ENCODE assay signal across 26 mouse cellular contexts in the genomic region with DNA sequence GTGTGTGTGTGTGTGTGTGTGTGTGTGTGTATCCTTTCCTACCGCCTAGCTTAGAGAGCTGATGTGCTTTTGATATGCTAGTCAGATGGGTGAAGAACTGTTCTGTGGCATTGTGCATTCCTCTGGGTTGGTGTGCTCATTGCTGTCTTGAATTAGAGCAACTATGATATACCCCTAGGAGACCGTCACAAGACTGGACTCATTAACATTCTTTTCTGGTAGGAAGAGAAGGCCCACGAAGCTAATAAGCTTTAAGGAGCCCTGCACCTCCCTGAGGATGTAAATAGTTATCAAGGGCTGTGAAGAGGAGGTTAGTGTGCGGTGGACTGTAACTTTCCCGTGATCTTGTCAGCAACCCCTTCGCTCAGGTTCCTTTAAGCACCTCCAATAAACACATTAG.
DNase-seq lines count a peak whose midpoint lies in the region; ATAC-seq and TF ChIP-seq lines count a peak whose summit lies in the region.
"Had no signal": no experiment of that assay in that cellular context is flagged by ENCODE, and none has a peak within 500 bp of the region (broad histone marks: within the 10 kb centered on the region; RNA-seq: fewer than 3 reads in every experiment).

No protein-coding gene starts in this region.

- no peaks in the 10 kb centered on the region for H3K36me3 ChIP-seq in kidney, embryonic 15.5 days
- no peaks in the 10 kb centered on the region for H3K36me3 ChIP-seq in kidney, postnatal 0 days (ENCODE audit: insufficient read depth, low read length)
- no peaks in the 10 kb centered on the region for H3K36me3 ChIP-seq in forebrain, embryonic 15.5 days
- H3K36me3 ChIP-seq: embryonic facial prominence, embryonic 13.5 days; embryonic facial prominence, embryonic 15.5 days; forebrain, embryonic 10.5 days; forebrain, embryonic 12.5 days; G1E had no signal

- no peak overlapping the region for H3K4me2 ChIP-seq in kidney, embryonic 15.5 days
- no peak overlapping the region for H3K4me2 ChIP-seq in kidney, postnatal 0 days (ENCODE audit: low read length)
- H3K4me2 ChIP-seq in forebrain, embryonic 15.5 days (replicated peaks) = no peak overlapping the region
- H3K4me2 ChIP-seq: embryonic facial prominence, embryonic 13.5 days; embryonic facial prominence, embryonic 15.5 days; forebrain, embryonic 12.5 days had no signal

- H3K4me3 ChIP-seq in kidney, embryonic 15.5 days (replicated peaks) = no peak overlapping the region
- H3K4me3 ChIP-seq in kidney, postnatal 0 days (replicated peaks; ENCODE audit: low read depth, low read length) = no peak overlapping the region
- no peak overlapping the region for H3K4me3 ChIP-seq in forebrain, embryonic 15.5 days
- H3K4me3 ChIP-seq: embryonic facial prominence, embryonic 13.5 days; embryonic facial prominence, embryonic 15.5 days; erythroblast, embryonic 14.5 days; forebrain, embryonic 10.5 days; forebrain, embryonic 12.5 days had no signal

- H3K9me3 ChIP-seq in kidney, embryonic 15.5 days (replicated peaks) = no peaks in the 10 kb centered on the region
- no peaks in the 10 kb centered on the region for H3K9me3 ChIP-seq in kidney, postnatal 0 days (replicated peaks; ENCODE audit: low read length)
- no peaks in the 10 kb centered on the region for H3K9me3 ChIP-seq in forebrain, embryonic 15.5 days
- H3K9me3 ChIP-seq: embryonic facial prominence, embryonic 13.5 days; embryonic facial prominence, embryonic 15.5 days; forebrain, embryonic 10.5 days; forebrain, embryonic 12.5 days; G1E had no signal

- no peaks in the 10 kb centered on the region for H3K27me3 ChIP-seq in kidney, embryonic 15.5 days
- H3K27me3 ChIP-seq in kidney, postnatal 0 days (ENCODE audit: insufficient read depth, low read length) = no peaks in the 10 kb centered on the region
- H3K27me3 ChIP-seq in forebrain, embryonic 15.5 days = no peaks in the 10 kb centered on the region
- H3K27me3 ChIP-seq: CH12.LX; embryonic facial prominence, embryonic 13.5 days; embryonic facial prominence, embryonic 15.5 days; forebrain, embryonic 12.5 days had no signal

- no peaks in the 10 kb centered on the region for H3K4me1 ChIP-seq in kidney, embryonic 15.5 days
- H3K4me1 ChIP-seq in kidney, postnatal 0 days (replicated peaks; ENCODE audit: insufficient read depth, low read length) = no peaks in the 10 kb centered on the region
- H3K4me1 ChIP-seq in forebrain, embryonic 15.5 days = no peaks in the 10 kb centered on the region
- H3K4me1 ChIP-seq: embryonic facial prominence, embryonic 13.5 days; embryonic facial prominence, embryonic 15.5 days; forebrain, embryonic 10.5 days; forebrain, embryonic 12.5 days had no signal

- WGBS in kidney, embryonic 15.5 days = 32% methylated on average over 6 of the region's 6 CpGs
- WGBS in kidney, postnatal 0 days = 25% methylated on average over 6 of the region's 6 CpGs
- 49% methylated on average over 6 of the region's 6 CpGs for WGBS in forebrain, embryonic 15.5 days

- TF ChIP-seq CTCF in kidney, postnatal 0 days (IDR thresholded peaks at IDR 0.05; ENCODE audit: low read depth) = no peak

- H3K27ac ChIP-seq in kidney, embryonic 15.5 days = no peak overlapping the region
- no peak overlapping the region for H3K27ac ChIP-seq in kidney, postnatal 0 days
- no peak overlapping the region for H3K27ac ChIP-seq in forebrain, embryonic 15.5 days (replicated peaks)
- H3K27ac ChIP-seq: embryonic facial prominence, embryonic 13.5 days; embryonic facial prominence, embryonic 15.5 days; forebrain, embryonic 10.5 days; forebrain, embryonic 12.5 days had no signal

- peak; percentile 82 for ATAC-seq in kidney, embryonic 15.5 days (replicated peaks; ENCODE audit: low FRiP score)
- peak; percentile 68; the same call in 1 of the 2 replicates for ATAC-seq in kidney, postnatal 0 days (replicated peaks; ENCODE audit: low FRiP score, low read depth)
- ATAC-seq in forebrain, embryonic 15.5 days (replicated peaks) = no peak
- ATAC-seq: CD4-positive, CD25-positive, alpha-beta regulatory T cell, adult 4 months; forebrain, embryonic 14.5 days; forebrain, postnatal 0 days had no signal

- no peak for DNase-seq in kidney, adult 9 months
- peak; percentile 27 for DNase-seq in kidney, postnatal 0 days (ENCODE audit: low spot score)
- no peak for DNase-seq in kidney, adult 8-10 months
- DNase-seq: adrenal gland, adult 2 months; adrenal gland, postnatal 10 days; adrenal gland, postnatal 25 days; B cell, adult 2 months; cerebellum, adult 11 months; cerebellum, adult 18-20 months; cerebellum, adult 8-10 months; cerebellum, adult 9-11 months; cerebellum, postnatal 14 days; cerebellum, postnatal 36 days; embryo, embryonic 11 days; forebrain, postnatal 0 days had no signal

- no peak overlapping the region for H3K9ac ChIP-seq in kidney, embryonic 15.5 days
- no peak overlapping the region for H3K9ac ChIP-seq in kidney, postnatal 0 days (ENCODE audit: low read depth, low read length)
- H3K9ac ChIP-seq in forebrain, embryonic 15.5 days (replicated peaks) = no peak overlapping the region
- H3K9ac ChIP-seq: embryonic facial prominence, embryonic 13.5 days; embryonic facial prominence, embryonic 15.5 days; forebrain, embryonic 12.5 days; forebrain, postnatal 0 days had no signal
